Mouse (Mus musculus) limb, embryonic 11.5 days (tissue): ENCODE data around the gene Atp6v0e. TPM values are rescaled to one million over a fixed set of nuclear protein-coding genes. Genes with fewer than 3 reads are reported as not detected.

ENCODE experiments used
- ATAC-seq: fragments of 200-750 bp; cut with Nextera tagmentation; 2 replicates; pipeline ENCODE4 v1.8.0; 2017; ENCODE audit warnings: low read depth; ENCODE audit not compliant: insufficient number of reproducible peaks, low FRiP score, low TSS enrichment
- DNase-seq: peaks from one replicate; pipeline ENCODE4 v3.0.0-alpha.2; 2015; ENCODE audit warnings: low spot score
- H3K27ac ChIP-seq: fragments of 300-500 bp; sonication (generic); replicated peaks from 2 replicates; pipeline ENCODE4 v1.5.1; 2014; ENCODE audit warnings: low read depth, mild to moderate bottlenecking, low read length
- H3K27me3 ChIP-seq: fragments of 300-500 bp; sonication (generic); 2 replicates; pipeline ENCODE4 v1.6.1; 2014; ENCODE audit warnings: mild to moderate bottlenecking, low read length, mixed read lengths; ENCODE audit not compliant: control insufficient read depth, insufficient read depth
- H3K36me3 ChIP-seq: fragments of 300-500 bp; sonication (generic); 2 replicates; pipeline ENCODE4 v1.6.1; 2014; ENCODE audit warnings: mild to moderate bottlenecking, low read length, moderate library complexity, mixed read lengths; ENCODE audit not compliant: control insufficient read depth, insufficient read depth
- H3K4me1 ChIP-seq: fragments of 300-500 bp; sonication (generic); 2 replicates; pipeline ENCODE4 v1.6.1; 2014; ENCODE audit warnings: low read length, mixed read lengths; ENCODE audit not compliant: control insufficient read depth, insufficient read depth
- H3K4me2 ChIP-seq: fragments of 300-500 bp; sonication (generic); 2 replicates; pipeline ENCODE4 v1.6.1; 2014; ENCODE audit warnings: low read depth, mild to moderate bottlenecking, moderate library complexity; ENCODE audit not compliant: severe bottlenecking
- H3K4me3 ChIP-seq: fragments of 300-500 bp; sonication (generic); 2 replicates; pipeline ENCODE4 v1.5.1; 2014; ENCODE audit warnings: low read depth, low read length
- H3K9ac ChIP-seq: fragments of 300-500 bp; sonication (generic); 2 replicates; pipeline ENCODE4 v1.6.1; 2014; ENCODE audit warnings: mild to moderate bottlenecking, low read length
- H3K9me3 ChIP-seq: fragments of 300-500 bp; sonication (generic); 2 replicates; pipeline ENCODE4 v1.6.1; 2016; ENCODE audit warnings: low read length; ENCODE audit not compliant: control insufficient read depth
- WGBS: fragments of 180-500 bp; shearing (Covaris S2); extraction: QIAGEN DNeasy Blood & Tissue Kit; methylation state at CpG from one replicate; pipeline ENCODE4 v1.1.7; 2014; 5-methylcytosine and 5-hydroxymethylcytosine counted together
- polyA plus RNA-seq: library from polyadenylated mRNA; unstranded; fragments of >200 nt; fragmentation: Nextera tagmentation; extraction: Ambion mirVana; gene quantifications from 2 replicates; pipeline ENCODE4 v1.2.1, GENCODE M21; 2014

Atp6v0e gene
- polyA plus RNA-seq, 1 experiment from 2014 or later = 101 TPM

DNA sequence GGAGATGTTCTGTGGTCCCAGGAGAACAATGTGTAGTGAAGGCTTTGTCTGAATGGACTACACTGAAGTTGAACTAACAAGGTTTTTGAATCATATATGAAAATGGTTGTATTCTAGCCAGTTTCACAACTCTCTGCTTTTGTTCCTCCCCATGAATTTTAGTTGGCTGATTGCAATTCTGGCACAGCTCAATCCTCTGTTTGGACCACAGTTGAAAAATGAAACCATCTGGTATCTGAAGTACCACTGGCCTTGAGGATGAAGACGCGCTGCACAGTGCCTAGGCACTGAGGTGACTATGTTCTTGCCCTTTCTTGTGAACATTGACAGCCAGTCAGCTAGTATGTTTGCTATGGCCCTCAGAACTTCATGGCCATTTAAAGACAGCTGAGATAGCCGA, 32.2 kb downstream of the Atp6v0e start:
- H3K4me2 ChIP-seq = no peak overlapping the region
- no peaks in the 10 kb centered on the region for H3K27me3 ChIP-seq
- no peaks in the 10 kb centered on the region for H3K9me3 ChIP-seq
- H3K9ac ChIP-seq = no peak overlapping the region
- 94% methylated on average over 3 of the region's 3 CpGs for WGBS
- H3K27ac ChIP-seq = no peak overlapping the region
- peaks cover 3% of the 10 kb centered on the region for H3K36me3 ChIP-seq
- H3K4me3 ChIP-seq = no peak overlapping the region
- no peaks in the 10 kb centered on the region for H3K4me1 ChIP-seq
- no peak for DNase-seq
- no peak for ATAC-seq

DNA sequence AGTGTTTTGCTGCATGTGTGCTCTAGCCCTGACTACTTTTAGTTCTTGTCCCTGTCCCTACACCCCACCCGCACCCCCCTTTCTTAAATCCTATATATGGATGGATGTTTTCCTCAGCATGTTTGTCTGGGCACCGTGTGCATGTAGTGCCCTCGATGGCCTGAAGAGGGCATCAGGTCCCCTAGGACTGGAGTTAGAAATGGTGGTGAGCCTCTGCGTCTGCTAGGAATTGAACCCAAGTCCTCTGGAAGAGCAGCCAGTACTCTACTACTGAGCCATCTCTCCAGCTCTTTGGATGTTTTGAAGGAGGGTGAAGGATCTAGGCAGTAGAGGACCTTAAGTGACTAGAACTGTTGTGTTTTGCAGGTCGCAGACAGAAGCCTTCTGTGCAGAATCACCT, 35.8 kb downstream of the Atp6v0e start:
- H3K9ac ChIP-seq = no peak overlapping the region
- peaks cover 6% of the 10 kb centered on the region for H3K36me3 ChIP-seq
- H3K9me3 ChIP-seq = no peaks in the 10 kb centered on the region
- ATAC-seq (no peak), DNase-seq (no peak)
- WGBS = 93% methylated on average over 5 of the region's 5 CpGs
- H3K4me2 ChIP-seq = no peak overlapping the region
- H3K4me1 ChIP-seq = no peaks in the 10 kb centered on the region
- H3K4me3 ChIP-seq = no peak overlapping the region
- H3K27ac ChIP-seq = no peak overlapping the region
- no peaks in the 10 kb centered on the region for H3K27me3 ChIP-seq

DNA sequence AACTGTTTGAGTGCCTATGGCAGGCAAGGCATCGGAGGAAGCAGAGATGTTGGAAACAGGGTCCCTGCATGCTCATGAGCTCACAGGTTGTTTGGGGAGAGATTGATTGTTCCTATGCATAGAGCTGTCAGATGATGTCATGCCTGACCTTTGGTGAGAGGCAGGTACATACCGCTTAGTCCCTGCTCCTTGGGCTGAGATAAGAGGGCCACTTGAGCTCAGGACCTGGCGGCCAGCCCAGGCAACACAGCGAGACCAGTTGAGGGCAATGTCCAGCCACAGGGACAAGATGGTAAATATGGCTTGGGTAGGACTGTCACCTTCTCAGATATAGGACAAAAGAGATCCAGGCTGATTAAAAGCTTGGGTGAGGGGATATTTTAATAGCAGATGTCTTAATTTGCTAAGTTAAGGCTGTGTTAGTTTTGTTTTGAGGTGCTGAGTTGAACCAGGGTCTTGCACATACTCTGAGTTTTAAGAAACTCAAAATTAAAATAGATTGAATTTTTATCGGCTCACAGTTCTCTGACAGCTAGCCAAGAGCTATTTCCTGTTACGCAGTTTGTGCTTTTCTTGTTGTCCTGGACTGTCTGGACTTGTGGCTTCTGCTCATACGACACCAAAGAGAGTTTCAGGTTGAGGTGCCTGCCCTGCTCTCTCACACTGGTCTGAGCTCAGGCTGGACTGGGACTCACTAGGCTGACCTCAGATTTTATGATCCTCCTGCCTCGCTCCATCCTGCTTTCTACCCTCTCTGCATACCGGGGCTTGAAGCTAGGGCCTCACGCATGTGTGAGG, 37.0 kb downstream of the Atp6v0e start:
- Histone ChIP-seq H3K9ac (no peak overlapping the region), H3K36me3 (peaks cover 6% of the 10 kb centered on the region), H3K27me3 (no peaks in the 10 kb centered on the region), H3K9me3 (no peaks in the 10 kb centered on the region), H3K4me3 (no peak overlapping the region), H3K4me2 (no peak overlapping the region), H3K27ac (no peak overlapping the region), H3K4me1 (no peaks in the 10 kb centered on the region)
- ATAC-seq (no peak), DNase-seq (no peak)
- WGBS = 91% methylated on average over 10 of the region's 10 CpGs

DNA sequence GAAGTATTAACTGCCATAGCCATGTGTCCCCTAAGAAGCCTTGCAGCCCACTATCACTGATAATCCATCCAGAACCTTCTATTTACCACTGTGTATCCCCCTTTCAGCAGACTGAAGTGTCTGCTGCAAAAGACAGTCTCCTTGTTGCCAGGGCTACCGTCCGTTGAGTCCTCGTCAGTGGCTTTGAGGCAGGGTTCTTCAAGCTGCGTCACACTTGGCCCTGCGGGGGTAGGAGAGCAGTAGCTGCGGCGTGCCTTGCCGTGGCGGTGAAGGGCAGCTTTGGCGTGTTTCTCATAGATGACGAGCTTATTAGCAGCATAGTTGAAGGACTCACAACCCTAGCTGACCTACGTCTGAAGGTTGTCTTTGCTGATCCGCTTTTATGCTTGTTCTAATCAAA, 38.5 kb downstream of the Atp6v0e start:
- Histone ChIP-seq H3K4me2 (no peak overlapping the region), H3K9ac (no peak overlapping the region), H3K27me3 (no peaks in the 10 kb centered on the region), H3K4me3 (no peak overlapping the region), H3K4me1 (no peaks in the 10 kb centered on the region), H3K9me3 (no peaks in the 10 kb centered on the region), H3K27ac (no peak overlapping the region), H3K36me3 (peaks cover 6% of the 10 kb centered on the region)
- WGBS = 87% methylated on average over 13 of the region's 13 CpGs
- DNase-seq (no peak), ATAC-seq (no peak)

DNA sequence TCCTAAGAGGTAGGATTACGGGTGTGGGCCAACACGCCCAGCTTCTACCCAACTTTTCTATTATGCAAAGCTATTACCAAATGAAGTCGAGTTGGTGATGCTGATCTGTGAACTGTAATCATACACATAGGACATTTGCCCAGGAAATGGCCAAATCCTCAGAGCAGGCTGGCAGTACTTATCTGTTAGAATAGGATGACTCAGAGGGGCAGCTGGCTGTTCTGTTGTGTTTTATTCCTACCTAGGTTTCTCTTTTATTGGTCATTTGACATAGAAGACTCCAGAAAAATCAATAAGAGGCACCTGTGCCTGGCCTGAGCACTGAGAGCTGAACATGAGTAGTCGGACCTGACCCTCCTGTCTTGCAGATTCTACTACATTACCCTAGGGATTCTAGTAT, 39.6 kb downstream of the Atp6v0e start:
- WGBS = 88% methylated on average over 4 of the region's 4 CpGs

DNA sequence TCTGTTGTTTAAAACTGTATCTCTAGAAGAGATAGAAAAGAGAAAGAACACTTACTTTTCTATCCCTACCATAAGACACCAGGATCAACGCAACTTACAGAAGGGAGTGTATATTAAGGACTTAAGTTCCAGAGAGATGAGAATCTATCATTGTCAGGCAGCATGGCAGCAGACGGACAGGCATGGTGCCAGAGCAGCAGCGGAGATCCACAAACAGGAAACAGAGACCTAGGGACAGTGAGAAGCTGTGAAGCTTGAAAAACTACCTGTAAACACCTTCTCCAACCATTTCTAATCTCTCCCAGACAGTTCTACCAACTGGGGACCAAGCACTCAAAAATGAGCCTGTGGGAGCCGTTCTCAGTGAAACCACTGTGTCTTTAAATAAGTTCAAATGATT, 40.6 kb downstream of the Atp6v0e start:
- Histone ChIP-seq H3K36me3 (peaks cover 6% of the 10 kb centered on the region), H3K4me3 (no peak overlapping the region), H3K4me2 (no peak overlapping the region), H3K9me3 (no peaks in the 10 kb centered on the region), H3K4me1 (no peaks in the 10 kb centered on the region), H3K9ac (no peak overlapping the region), H3K27me3 (no peaks in the 10 kb centered on the region), H3K27ac (no peak overlapping the region)
- 89% methylated on average over 4 of the region's 4 CpGs for WGBS
- no peak for DNase-seq
- no peak for ATAC-seq

More for the DNA sequence above, 39.6 kb downstream of the Atp6v0e start:
- Histone ChIP-seq H3K36me3 (peaks cover 6% of the 10 kb centered on the region), H3K27ac (no peak overlapping the region), H3K27me3 (no peaks in the 10 kb centered on the region), H3K9ac (no peak overlapping the region), H3K4me3 (no peak overlapping the region), H3K4me1 (no peaks in the 10 kb centered on the region), H3K9me3 (no peaks in the 10 kb centered on the region), H3K4me2 (no peak overlapping the region)
- ATAC-seq (no peak), DNase-seq (no peak)

DNA sequence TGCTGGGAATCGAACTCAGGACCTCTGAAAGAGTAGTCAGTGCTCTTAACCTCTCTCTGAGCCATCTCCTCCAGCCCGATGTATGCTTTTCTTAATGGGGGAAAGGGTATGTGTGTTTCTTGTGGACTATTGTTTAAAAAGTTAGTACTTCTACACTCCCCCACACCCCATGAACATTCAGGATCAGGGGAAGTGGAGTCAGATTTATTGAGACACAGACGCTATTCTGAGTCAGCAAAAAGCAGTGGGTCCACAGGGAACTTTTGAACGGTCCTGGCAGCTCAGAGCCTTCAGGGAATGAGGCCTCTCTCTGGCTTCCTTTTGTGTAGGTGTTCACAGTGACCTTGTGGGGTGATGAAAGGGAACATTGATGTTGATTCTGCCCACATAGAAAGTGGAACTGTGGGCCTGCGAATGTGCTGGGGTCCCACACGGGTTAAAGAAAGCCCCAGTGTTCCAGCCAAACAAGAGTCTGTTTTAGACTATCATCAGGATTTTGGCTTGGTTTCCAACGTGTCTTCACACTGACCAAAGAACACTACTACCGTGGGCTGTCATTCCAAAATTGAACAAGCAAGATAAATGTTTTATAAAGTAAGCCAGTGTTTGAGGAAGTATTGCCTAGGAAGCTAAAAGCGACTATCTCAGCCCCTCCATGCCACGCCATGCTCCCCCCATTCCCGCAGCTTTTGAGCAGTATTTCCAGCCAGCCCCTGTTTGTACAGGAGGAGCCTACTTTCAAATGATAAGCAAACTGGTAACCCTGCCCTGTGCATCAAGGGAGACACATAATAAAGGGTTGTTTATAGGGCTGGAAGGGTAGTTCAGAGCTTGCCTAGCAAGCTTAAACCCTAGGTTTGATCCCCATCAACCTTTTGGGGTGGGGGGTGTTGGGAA, 42.7 kb downstream of the Atp6v0e start:
- no peak overlapping the region for H3K4me3 ChIP-seq
- H3K36me3 ChIP-seq = peaks cover 3% of the 10 kb centered on the region; the same call in 1 of the 2 replicates
- no peaks in the 10 kb centered on the region for H3K4me1 ChIP-seq
- H3K27me3 ChIP-seq = no peaks in the 10 kb centered on the region
- H3K27ac ChIP-seq = no peak overlapping the region
- no peaks in the 10 kb centered on the region for H3K9me3 ChIP-seq
- no peak overlapping the region for H3K4me2 ChIP-seq
- DNase-seq (no peak), ATAC-seq (no peak)
- 83% methylated on average over 11 of the region's 11 CpGs for WGBS
- no peak overlapping the region for H3K9ac ChIP-seq

DNA sequence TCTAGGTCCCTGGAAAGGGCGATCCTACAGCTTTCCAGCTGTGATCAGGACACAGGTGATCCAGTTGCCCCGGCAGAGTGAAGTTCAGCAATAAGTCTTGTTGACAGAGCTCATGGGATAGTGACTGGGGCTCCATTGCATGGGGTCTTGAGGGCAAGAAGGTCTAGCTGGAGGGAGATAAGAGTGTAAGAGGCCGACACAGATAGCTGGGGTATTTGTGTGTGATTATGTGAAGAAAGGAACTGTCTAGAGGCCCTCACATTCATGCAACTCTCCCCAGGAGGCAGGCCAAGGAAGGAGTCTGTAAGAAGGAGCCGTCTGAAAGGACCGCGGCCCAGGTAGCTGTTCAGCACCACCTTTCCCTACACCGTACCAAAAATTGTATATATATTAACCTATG, 44.0 kb downstream of the Atp6v0e start:
- ATAC-seq (no peak), DNase-seq (no peak)
- H3K4me1 ChIP-seq = no peaks in the 10 kb centered on the region
- H3K9ac ChIP-seq = no peak overlapping the region
- H3K9me3 ChIP-seq = no peaks in the 10 kb centered on the region
- peaks cover under 1% of the 10 kb centered on the region; the same call in 1 of the 2 replicates for H3K36me3 ChIP-seq
- no peak overlapping the region for H3K4me2 ChIP-seq
- no peaks in the 10 kb centered on the region for H3K27me3 ChIP-seq
- no peak overlapping the region for H3K4me3 ChIP-seq
- WGBS = 69% methylated on average over 7 of the region's 7 CpGs
- H3K27ac ChIP-seq = no peak overlapping the region
